Mouse (Mus musculus): ENCODE measurements at regions not wholly inside any gene's neighbourhood (a gene's known extent, or its start where the extent isn't known, plus 50 kb on each side); places are given as distances from the start of the nearest gene placed in this dataset.

DNA sequence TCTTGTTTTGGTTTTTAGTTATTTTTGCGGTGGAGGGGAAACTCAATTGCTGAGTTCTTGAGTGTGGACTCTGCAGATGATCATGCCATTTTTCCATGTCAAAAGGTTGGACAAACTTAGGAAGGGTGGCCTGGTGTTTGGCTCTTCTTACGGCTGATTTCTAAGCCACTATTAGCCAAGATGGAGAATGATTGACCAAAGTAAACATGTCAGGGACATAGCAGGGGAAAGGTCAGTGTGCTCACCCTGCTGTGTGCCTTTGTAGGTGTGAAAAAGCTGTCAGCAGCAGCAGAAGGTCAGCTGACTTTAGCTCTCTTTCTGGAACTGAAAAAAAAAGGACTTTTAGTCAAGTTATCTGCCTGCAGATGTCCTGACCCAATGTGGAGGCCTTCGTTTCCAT lies 137.4 kb upstream of the Mylip start:
- no peak for TF ChIP-seq CTCF (IDR thresholded peaks at IDR 0.05; ENCODE audit: borderline replicate concordance, insufficient read depth, low read depth, low read length)
- no peak for TF ChIP-seq POLR2A (IDR thresholded peaks at IDR 0.05; ENCODE audit: borderline replicate concordance, insufficient read depth, low read length)
